Mouse (Mus musculus) olfactory bulb, adult 2 months (tissue): ENCODE data around the gene Rbm6.

ENCODE experiments used
- CTCF ChIP-seq: fragments of 200-500 bp; IDR thresholded peaks from 2 replicates; pipeline ENCODE4 v1.5.1; 2012; ENCODE audit warnings: low read depth, mild to moderate bottlenecking, low read length, moderate library complexity; ENCODE audit not compliant: insufficient read depth
- POLR2A ChIP-seq: fragments of 200-500 bp; IDR thresholded peaks from 2 replicates; pipeline ENCODE4 v1.6.1; 2012; ENCODE audit warnings: mild to moderate bottlenecking, low read depth, low read length, moderate library complexity; ENCODE audit not compliant: insufficient read depth

- TF ChIP-seq CTCF (no peak), POLR2A (no peak)
These were observed at the start of gene Rbm6 for GRCm38 (mm10) chr9:107873137-107873536.
